Mouse (Mus musculus) left cerebral cortex, adult 9 months (tissue): ENCODE measurements around the gene Ei24.
A peak's percentile ranks its signal among the peaks of the same experiment; 100 is the strongest.

Experiments
- DNase-seq, 2 experiments: peaks; one replicate each; pipeline ENCODE4 v3.0.0; 2022; ENCODE audit warnings: low spot score in 2 of 2

The Ei24 gene

GRCm38 (mm10) chr9:36796781-36797555 lies at the start of gene Ei24:
Ei24 (minus strand) TSS chr9:36797393.
- DNase-seq = peak; percentile 61 to 92

GRCm38 (mm10) chr9:36846346-36846745 lies 49.2 kb upstream of the Ei24 start:
- no peak for DNase-seq

GRCm38 (mm10) chr9:36833914-36834313 lies 36.7 kb upstream of the Ei24 start:
- DNase-seq = no peak

GRCm38 (mm10) chr9:36833043-36833881 lies 36.1 kb upstream of the Ei24 start:
- peak in 1 of 2 experiments; percentile 60 for DNase-seq

- peak; percentile 85 to 93 for DNase-seq
Observed at GRCm38 (mm10) chr9:36832529-36832928, 35.3 kb upstream of the Ei24 start.

- no peak for DNase-seq
Observed at GRCm38 (mm10) chr9:36831401-36831800, 34.2 kb upstream of the Ei24 start.

GRCm38 (mm10) chr9:36826612-36827363 lies 29.6 kb upstream of the Ei24 start:
- no peak for DNase-seq

GRCm38 (mm10) chr9:36822024-36822423 lies 24.8 kb upstream of the Ei24 start:
- DNase-seq = no peak

- peak; percentile 79 to 91 for DNase-seq
Observed at GRCm38 (mm10) chr9:36821644-36822000, 24.4 kb upstream of the Ei24 start, which contains the start of gene Fez1. Fez1 (plus strand) TSS chr9:36821864.

GRCm38 (mm10) chr9:36820969-36821643 lies 23.9 kb upstream of the Ei24 start:
- DNase-seq = no peak

- no peak for DNase-seq
Observed at GRCm38 (mm10) chr9:36818905-36819304, 21.7 kb upstream of the Ei24 start.

- DNase-seq = no peak
Observed at GRCm38 (mm10) chr9:36814486-36814885, 17.3 kb upstream of the Ei24 start.

- DNase-seq = no peak
Observed at GRCm38 (mm10) chr9:36808126-36808785, 11.1 kb upstream of the Ei24 start.

- DNase-seq = no peak
Observed at GRCm38 (mm10) chr9:36805256-36805975, 8.2 kb upstream of the Ei24 start.

- no peak for DNase-seq
Observed at GRCm38 (mm10) chr9:36803926-36804325, 6.7 kb upstream of the Ei24 start.

GRCm38 (mm10) chr9:36803386-36803785 lies 6.2 kb upstream of the Ei24 start:
- DNase-seq = no peak

GRCm38 (mm10) chr9:36802951-36803350 lies 5.8 kb upstream of the Ei24 start:
- DNase-seq = no peak

GRCm38 (mm10) chr9:36801961-36802360 lies 4.8 kb upstream of the Ei24 start:
- DNase-seq = no peak

GRCm38 (mm10) chr9:36796224-36796623 lies 969 bp downstream of the Ei24 start:
- DNase-seq = no peak

- DNase-seq = no peak
Observed at GRCm38 (mm10) chr9:36795556-36795955, 1.6 kb downstream of the Ei24 start.
